Mouse (Mus musculus) left cerebral cortex, adult 6 months (tissue): ENCODE measurements around the gene Ces1b. TPM values are rescaled to one million over a fixed set of nuclear protein-coding genes. Genes with fewer than 3 reads are reported as not detected.

Source experiments
- long read RNA-seq, 2 experiments: library from polyadenylated mRNA; unstranded; transcript quantifications; one replicate each; pipeline ENCODE4 v2.0.0; 2019 to 2020
- polyA plus RNA-seq: library from polyadenylated mRNA; unstranded; fragments of <200 nt; fragmentation: Nextera tagmentation; gene quantifications from 2 replicates; pipeline ENCODE4 v1.2.3, GENCODE M21; 2021

Ces1b gene
- not detected in 2 replicates for polyA plus RNA-seq
- long read RNA-seq, experiment 1: 0 reads
- long read RNA-seq, experiment 2: 0 reads

DNA sequence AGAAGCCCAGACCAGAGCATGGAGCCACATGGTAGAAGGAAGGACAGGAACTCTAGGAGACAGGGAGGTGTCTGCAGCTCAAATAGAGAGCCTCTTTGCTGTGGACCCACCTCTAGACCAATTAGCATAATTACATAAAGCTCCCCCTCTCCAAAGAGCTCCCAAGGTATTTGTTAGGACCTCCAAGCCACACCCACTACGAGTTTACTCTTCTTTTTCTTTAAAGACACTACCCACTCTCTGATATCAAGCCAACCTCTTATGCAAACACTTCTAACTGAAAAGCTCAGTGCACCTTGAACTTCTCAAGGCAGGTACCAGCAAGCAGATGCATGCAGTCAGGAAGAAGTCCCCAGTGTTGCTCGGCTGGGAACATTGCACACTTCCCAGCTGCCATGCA is at the start of gene Ces1b:
Ces1b (minus strand) TSS at position 131 of the 400 bp plus-strand sequence.

DNA sequence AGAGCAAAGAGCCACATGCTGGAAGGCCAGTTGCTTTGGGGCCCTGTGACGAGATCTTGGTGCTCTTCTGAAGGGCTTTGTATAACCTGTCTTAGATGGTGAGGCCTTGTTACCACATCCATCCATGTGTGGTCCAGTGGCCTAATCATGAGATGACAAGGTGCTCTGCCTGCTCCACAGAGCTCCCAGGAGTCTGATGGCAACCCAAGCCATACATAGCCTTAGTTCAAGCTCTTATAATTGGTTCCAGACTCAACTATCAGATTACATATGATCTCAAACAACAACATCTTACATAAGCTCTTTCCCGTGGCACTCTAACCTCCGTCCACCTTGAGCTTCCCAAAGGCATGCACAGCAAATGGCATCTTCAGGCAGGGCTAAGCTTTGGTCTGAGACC is 31.7 kb downstream of the Ces1b start, which contains the start of gene Ces1a:
Ces1a (minus strand) TSS at position 101 of the 400 bp plus-strand sequence.

Other genes starting within 250 kb of the Ces1b start
- 16.2 and 16.5 TPM in 2 replicates for gene Lpcat2, start 224.7 kb downstream of the Ces1b start, polyA plus RNA-seq
- 0.21 and 0.34 TPM in 2 replicates for gene Capns2, start 178.6 kb downstream of the Ces1b start, polyA plus RNA-seq
- gene Slc6a2, start 119.9 kb downstream of the Ces1b start, polyA plus RNA-seq: not detected in 2 replicates
- gene Ces1a, start 31.8 kb downstream of the Ces1b start, polyA plus RNA-seq: not detected in 2 replicates
- not detected in 2 replicates for gene Ces1c, start 51.3 kb upstream of the Ces1b start, polyA plus RNA-seq
- gene Ces1d, start 117.8 kb upstream of the Ces1b start, polyA plus RNA-seq: 0.63 TPM in 1 of 2 replicates, not detected in the other
- gene Ces1e, start 149.6 kb upstream of the Ces1b start, polyA plus RNA-seq: not detected in 2 replicates
- gene Ces1f, start 199.7 kb upstream of the Ces1b start, polyA plus RNA-seq: 0.09 and 0.10 TPM in 2 replicates